Mouse (Mus musculus) MEL (cell line): ENCODE measurements around the gene Commd2.

Source experiments
- BHLHE40 ChIP-seq: IDR thresholded peaks from 2 replicates; pipeline ENCODE4 v1.6.1; 2012; ENCODE audit warnings: low read depth, mild to moderate bottlenecking, inconsistent platforms, low read length, improper control_type of control experiment, borderline replicate concordance
- CTCF ChIP-seq, 3 experiments: IDR thresholded peaks in 2 of 3; conservative IDR thresholded peaks in 1 of 3; 2 replicates each; pipeline ENCODE4 v1.5.1; 2011 to 2012; ENCODE audit warnings: low read length in 3 of 3, low read depth in 2 of 3, mild to moderate bottlenecking in 2 of 3, improper control_type of control experiment in 1 of 3, inconsistent platforms in 1 of 3, mixed read lengths in 1 of 3, moderate library complexity in 1 of 3; ENCODE audit not compliant: control insufficient read depth in 1 of 3, insufficient read depth in 1 of 3, poor library complexity in 1 of 3, severe bottlenecking in 1 of 3
- E2F4 ChIP-seq: IDR thresholded peaks from 2 replicates; pipeline ENCODE4 v1.6.1; 2011; ENCODE audit warnings: low read depth, low read length, improper control_type of control experiment, borderline replicate concordance
- EP300 ChIP-seq, 2 experiments: IDR thresholded peaks; 2 replicates each; pipeline ENCODE4 v1.6.1; 2011; ENCODE audit warnings: improper control_type of control experiment in 2 of 2, low read length in 2 of 2, low read depth in 1 of 2, mild to moderate bottlenecking in 1 of 2
- GATA1 ChIP-seq: IDR thresholded peaks from 2 replicates; pipeline ENCODE4 v1.6.1; 2011; ENCODE audit warnings: low read depth, low read length, improper control_type of control experiment
- HCFC1 ChIP-seq: IDR thresholded peaks from 2 replicates; pipeline ENCODE4 v1.6.1; 2012; ENCODE audit warnings: low read depth, mild to moderate bottlenecking, inconsistent platforms, low read length, improper control_type of control experiment, moderate library complexity
- MAX ChIP-seq: IDR thresholded peaks from 2 replicates; pipeline ENCODE4 v1.6.1; 2011; ENCODE audit warnings: low read length, improper control_type of control experiment
- MEF2A ChIP-seq: IDR thresholded peaks from 2 replicates; pipeline ENCODE4 v1.6.1; 2014; ENCODE audit warnings: low read depth, mild to moderate bottlenecking, inconsistent platforms, low read length, improper control_type of control experiment; ENCODE audit not compliant: poor library complexity, insufficient replicate concordance, severe bottlenecking; ENCODE audit errors: extremely low read depth
- MXI1 ChIP-seq: IDR thresholded peaks from 2 replicates; pipeline ENCODE4 v1.6.1; 2011; ENCODE audit warnings: mild to moderate bottlenecking, low read depth, low read length, improper control_type of control experiment
- MYC ChIP-seq: IDR thresholded peaks from 2 replicates; pipeline ENCODE4 v1.6.1; 2011; ENCODE audit warnings: low read depth, mild to moderate bottlenecking, low read length, improper control_type of control experiment, moderate library complexity
- POLR2A ChIP-seq, 2 experiments: IDR thresholded peaks; 2 replicates each; pipeline ENCODE4 v1.6.1; 2011 to 2012; ENCODE audit warnings: low read length in 2 of 2, mild to moderate bottlenecking in 2 of 2, control low read depth in 1 of 2, improper control_type of control experiment in 1 of 2, low read depth in 1 of 2, moderate library complexity in 1 of 2; ENCODE audit not compliant: control insufficient read depth in 1 of 2, insufficient read depth in 1 of 2, poor library complexity in 1 of 2
- ZC3H11A ChIP-seq: IDR thresholded peaks from 2 replicates; pipeline ENCODE4 v1.6.1; 2012; ENCODE audit warnings: low read depth, mild to moderate bottlenecking, inconsistent platforms, low read length, improper control_type of control experiment
- ZNF384 ChIP-seq: IDR thresholded peaks from 2 replicates; pipeline ENCODE4 v1.6.1; 2012; ENCODE audit warnings: low read depth, mild to moderate bottlenecking, inconsistent platforms, low read length, improper control_type of control experiment

DNA sequence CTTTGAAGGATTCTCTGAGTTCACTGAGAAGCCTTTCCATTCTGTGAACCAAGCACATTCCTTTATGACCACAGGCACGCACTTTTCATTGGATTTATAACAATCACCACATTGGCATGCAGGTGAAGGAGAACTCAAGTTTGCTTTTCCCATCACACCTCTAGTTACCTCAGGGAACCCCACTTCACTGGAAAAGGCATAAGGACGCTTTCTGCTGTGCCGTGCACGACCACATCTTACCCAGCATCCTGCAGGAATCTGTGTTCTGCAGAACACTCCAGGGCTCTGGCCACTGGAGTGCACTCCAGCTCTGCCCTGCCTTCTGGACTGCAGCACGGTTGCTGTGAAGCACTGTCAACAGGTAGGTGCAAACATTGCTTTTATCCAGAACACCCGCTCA is 13.9 kb downstream of the Commd2 start:
- no peak for TF ChIP-seq GATA1
- TF ChIP-seq EP300 (IDR thresholded peaks at IDR 0.05; ENCODE audit: low read depth in 1 of 2, low read length in 2 of 2) = no peak
- no peak for TF ChIP-seq MXI1
- no peak for TF ChIP-seq BHLHE40
- no peak for TF ChIP-seq HCFC1
- TF ChIP-seq MAX = no peak
- no peak for TF ChIP-seq E2F4
- no peak for TF ChIP-seq MYC
- no peak for TF ChIP-seq ZNF384
- no peak for TF ChIP-seq POLR2A (IDR thresholded peaks at IDR 0.05; ENCODE audit: control insufficient read depth in 1 of 2, insufficient read depth in 1 of 2, low read depth in 1 of 2, low read length in 2 of 2, poor library complexity in 1 of 2)
- TF ChIP-seq MEF2A = no peak
- TF ChIP-seq ZC3H11A = no peak
- TF ChIP-seq CTCF (IDR thresholded peaks at IDR 0.05 in 2 of 3, conservative IDR thresholded peaks at IDR 0.05 in 1 of 3; ENCODE audit: control insufficient read depth in 1 of 3, insufficient read depth in 1 of 3, low read depth in 2 of 3, low read length in 3 of 3, poor library complexity in 1 of 3, severe bottlenecking in 1 of 3) = no peak
